Mouse (Mus musculus) limb, embryonic 14.5 days (tissue): ENCODE results near the gene Gm20388. TPM values are rescaled to one million over a fixed set of nuclear protein-coding genes. Genes with fewer than 3 reads are reported as not detected.

Experiments used
- ATAC-seq: fragments of 200-750 bp; cut with Nextera tagmentation; 2 replicates; pipeline ENCODE4 v1.8.0; 2017; ENCODE audit warnings: low read depth, moderate number of reproducible peaks, moderate TSS enrichment; ENCODE audit not compliant: low FRiP score
- DNase-seq: peaks from one replicate; pipeline ENCODE4 v3.0.0-alpha.2; 2015; ENCODE audit warnings: low spot score
- H3K27ac ChIP-seq: fragments of 300-500 bp; sonication (generic); replicated peaks from 2 replicates; pipeline ENCODE4 v1.5.1; 2014; ENCODE audit warnings: low read depth, mild to moderate bottlenecking, low read length, moderate library complexity, mixed read lengths
- H3K27me3 ChIP-seq: fragments of 300-500 bp; sonication (generic); 2 replicates; pipeline ENCODE4 v1.6.1; 2014; ENCODE audit warnings: low read length, mixed read lengths; ENCODE audit not compliant: control insufficient read depth, insufficient read depth
- H3K36me3 ChIP-seq: fragments of 300-500 bp; sonication (generic); 2 replicates; pipeline ENCODE4 v1.6.1; 2014; ENCODE audit warnings: mild to moderate bottlenecking, low read length, moderate library complexity, mixed read lengths; ENCODE audit not compliant: control insufficient read depth, insufficient read depth
- H3K4me1 ChIP-seq: fragments of 300-500 bp; sonication (generic); 2 replicates; pipeline ENCODE4 v1.6.1; 2014; ENCODE audit warnings: antibody characterized with exemption, low read length, mixed read lengths; ENCODE audit not compliant: control insufficient read depth, insufficient read depth
- H3K4me2 ChIP-seq: fragments of 300-500 bp; sonication (generic); replicated peaks from 2 replicates; pipeline ENCODE4 v1.6.1; 2014; ENCODE audit warnings: low read depth, mild to moderate bottlenecking, low read length, moderate library complexity; ENCODE audit not compliant: severe bottlenecking
- H3K4me3 ChIP-seq: fragments of 300-500 bp; sonication (generic); replicated peaks from 2 replicates; pipeline ENCODE4 v1.5.1; 2014; ENCODE audit warnings: low read length
- H3K9ac ChIP-seq: fragments of 300-500 bp; sonication (generic); 2 replicates; pipeline ENCODE4 v1.6.1; 2014; ENCODE audit warnings: mild to moderate bottlenecking, low read depth, low read length, moderate library complexity; ENCODE audit not compliant: severe bottlenecking
- H3K9me3 ChIP-seq: fragments of 300-500 bp; sonication (generic); 2 replicates; pipeline ENCODE4 v1.6.1; 2016; ENCODE audit warnings: low read length; ENCODE audit not compliant: control insufficient read depth
- POLR2A ChIP-seq: fragments of 200-500 bp; IDR thresholded peaks from 2 replicates; pipeline ENCODE4 v1.8.0; 2012; ENCODE audit warnings: inconsistent platforms, mild to moderate bottlenecking, moderate library complexity, borderline replicate concordance; ENCODE audit not compliant: insufficient read depth, insufficient read length; ENCODE audit errors: extremely low read depth
- WGBS: fragments of 180-500 bp; shearing (Covaris S2); extraction: QIAGEN DNeasy Blood & Tissue Kit; methylation state at CpG from one replicate; pipeline ENCODE4 v1.1.7; 2014; 5-methylcytosine and 5-hydroxymethylcytosine counted together
- polyA plus RNA-seq, 2 experiments: library from polyadenylated mRNA; depleted of rRNA in 1 of 2; stranded (reverse) in 1 of 2; unstranded in 1 of 2; fragments of >200 nt; fragmentation: Nextera tagmentation in 1 of 2; extraction: Ambion mirVana in 1 of 2; gene quantifications; 2 replicates each; pipeline versions ENCODE4 v1.2.1 to v1.2.3; 2012 to 2014

The Gm20388 gene
- polyA plus RNA-seq, 2 experiments = 1.9 to 49.9 TPM

GRCm38 (mm10) chr8:120338678-120339077 lies 428.0 kb downstream of the Gm20388 start:
- Histone ChIP-seq H3K4me2 (no peak overlapping the region), H3K9me3 (no peaks in the 10 kb centered on the region), H3K9ac (no peak overlapping the region), H3K4me1 (peaks cover 32% of the 10 kb centered on the region), H3K27ac (no peak overlapping the region), H3K4me3 (no peak overlapping the region), H3K36me3 (no peaks in the 10 kb centered on the region; the same call in 1 of the 2 replicates), H3K27me3 (no peaks in the 10 kb centered on the region)
- DNase-seq = no peak
- 95% methylated on average over 7 of the region's 7 CpGs for WGBS
- TF ChIP-seq POLR2A = no peak
- ATAC-seq = no peak

- Histone ChIP-seq H3K36me3 (no peaks in the 10 kb centered on the region; the same call in 1 of the 2 replicates), H3K4me2 (no peak overlapping the region), H3K9ac (no peak overlapping the region), H3K27me3 (no peaks in the 10 kb centered on the region), H3K4me1 (peaks cover 32% of the 10 kb centered on the region), H3K9me3 (no peaks in the 10 kb centered on the region), H3K4me3 (no peak overlapping the region), H3K27ac (no peak overlapping the region)
- DNase-seq (no peak), ATAC-seq (no peak)
- no peak for TF ChIP-seq POLR2A
- WGBS = 59% methylated on average over 7 of the region's 8 CpGs
These were observed 429.1 kb downstream of the Gm20388 start for GRCm38 (mm10) chr8:120339743-120340142.

- H3K9me3 ChIP-seq = no peaks in the 10 kb centered on the region
- peaks cover 18% of the 10 kb centered on the region for H3K4me1 ChIP-seq
- H3K36me3 ChIP-seq = no peaks in the 10 kb centered on the region; the same call in 1 of the 2 replicates
- H3K9ac ChIP-seq = no peak overlapping the region
- H3K27me3 ChIP-seq = no peaks in the 10 kb centered on the region
- H3K4me3 ChIP-seq = no peak overlapping the region
- no peak for DNase-seq
- TF ChIP-seq POLR2A = no peak
- H3K27ac ChIP-seq = no peak overlapping the region
- WGBS = 81% methylated on average over 10 of the region's 10 CpGs
- no peak for ATAC-seq
- no peak overlapping the region for H3K4me2 ChIP-seq
These were observed 430.5 kb downstream of the Gm20388 start for GRCm38 (mm10) chr8:120341124-120341523.

- no peak overlapping the region for H3K4me3 ChIP-seq
- H3K4me2 ChIP-seq = no peak overlapping the region
- DNase-seq = peak; percentile 42
- no peak for ATAC-seq
- H3K9ac ChIP-seq = no peak overlapping the region
- H3K27ac ChIP-seq = no peak overlapping the region
- no peaks in the 10 kb centered on the region for H3K9me3 ChIP-seq
- TF ChIP-seq POLR2A = no peak
- no peaks in the 10 kb centered on the region for H3K27me3 ChIP-seq
- peaks cover 24% of the 10 kb centered on the region for H3K4me1 ChIP-seq
- H3K36me3 ChIP-seq = no peaks in the 10 kb centered on the region; the same call in 1 of the 2 replicates
- WGBS = 56% methylated on average over 7 of the region's 7 CpGs
These were observed 432.4 kb downstream of the Gm20388 start for GRCm38 (mm10) chr8:120342847-120343548.

GRCm38 (mm10) chr8:120343582-120343981 lies 432.9 kb downstream of the Gm20388 start:
- H3K27ac ChIP-seq = no peak overlapping the region
- TF ChIP-seq POLR2A = no peak
- no peak overlapping the region for H3K9ac ChIP-seq
- no peaks in the 10 kb centered on the region for H3K27me3 ChIP-seq
- no peaks in the 10 kb centered on the region for H3K36me3 ChIP-seq
- H3K4me2 ChIP-seq = no peak overlapping the region
- DNase-seq (no peak), ATAC-seq (no peak)
- 77% methylated on average over 11 of the region's 12 CpGs for WGBS
- peaks cover 26% of the 10 kb centered on the region for H3K4me1 ChIP-seq
- no peak overlapping the region for H3K4me3 ChIP-seq
- H3K9me3 ChIP-seq = no peaks in the 10 kb centered on the region
